Mouse (Mus musculus) MEL (cell line): ENCODE data around the gene Zbtb40. TPM values are rescaled to one million over a fixed set of nuclear protein-coding genes. Genes with fewer than 3 reads are reported as not detected.

Experiments used
- DNase-seq: peaks from one replicate; pipeline ENCODE4 v3.0.0; 2011; ENCODE audit warnings: low read depth, low spot score
- H3K27ac ChIP-seq: 2 replicates; pipeline ENCODE4 v1.5.1; 2012; ENCODE audit warnings: low read depth, mild to moderate bottlenecking, control low read depth, low read length, moderate library complexity; ENCODE audit not compliant: control insufficient read depth
- H3K27me3 ChIP-seq, 2 experiments: fragments of 150-350 bp in 1 of 2; sonication (generic) in 1 of 2; 2 replicates each; pipeline ENCODE4 v1.6.1; 2012; ENCODE audit warnings: low read length in 2 of 2, mild to moderate bottlenecking in 2 of 2, improper control_type of control experiment in 1 of 2, moderate library complexity in 1 of 2; ENCODE audit not compliant: insufficient read depth in 2 of 2, control insufficient read depth in 1 of 2
- H3K36me3 ChIP-seq, 2 experiments: 2 replicates each; pipeline ENCODE4 v1.6.1; 2012 to 2014; ENCODE audit warnings: low read length in 2 of 2, improper control_type of control experiment in 1 of 2, inconsistent platforms in 1 of 2, mild to moderate bottlenecking in 1 of 2; ENCODE audit not compliant: insufficient read depth in 2 of 2, control insufficient read depth in 1 of 2
- H3K4me1 ChIP-seq, 2 experiments: fragments of 150-350 bp in 1 of 2; sonication (generic) in 1 of 2; 2 replicates each; pipeline ENCODE4 v1.6.1; 2012; ENCODE audit warnings: low read length in 2 of 2, improper control_type of control experiment in 1 of 2, mild to moderate bottlenecking in 1 of 2; ENCODE audit not compliant: insufficient read depth in 2 of 2, control insufficient read depth in 1 of 2
- H3K4me3 ChIP-seq, 2 experiments: fragments of 150-350 bp in 1 of 2; sonication (generic) in 1 of 2; 2 replicates each; pipeline ENCODE4 v1.5.1; 2012; ENCODE audit warnings: low read depth in 2 of 2, low read length in 2 of 2, mild to moderate bottlenecking in 2 of 2, moderate library complexity in 2 of 2, control low read depth in 1 of 2, improper control_type of control experiment in 1 of 2; ENCODE audit not compliant: control insufficient read depth in 1 of 2, insufficient read depth in 1 of 2
- H3K79me2 ChIP-seq: 2 replicates; pipeline ENCODE4 v1.6.1; 2012; ENCODE audit warnings: mild to moderate bottlenecking, low read length, moderate library complexity; ENCODE audit not compliant: control insufficient read depth, poor library complexity, insufficient read depth
- H3K9ac ChIP-seq: 2 replicates; pipeline ENCODE4 v1.6.1; 2012; ENCODE audit warnings: low read depth, mild to moderate bottlenecking, control low read depth, low read length, moderate library complexity; ENCODE audit not compliant: control insufficient read depth, poor library complexity, severe bottlenecking
- H3K9me3 ChIP-seq: fragments of 150-350 bp; sonication (generic); replicated peaks from 2 replicates; pipeline ENCODE4 v1.6.1; 2012; ENCODE audit warnings: mild to moderate bottlenecking, low read length, improper control_type of control experiment, moderate library complexity; ENCODE audit not compliant: insufficient read depth
- BHLHE40 ChIP-seq: IDR thresholded peaks from 2 replicates; pipeline ENCODE4 v1.6.1; 2012; ENCODE audit warnings: low read depth, mild to moderate bottlenecking, inconsistent platforms, low read length, improper control_type of control experiment, borderline replicate concordance
- CHD1 ChIP-seq: IDR thresholded peaks from 2 replicates; pipeline ENCODE4 v1.6.1; 2012; ENCODE audit warnings: low read depth, mild to moderate bottlenecking, inconsistent platforms, low read length, improper control_type of control experiment
- CHD2 ChIP-seq: IDR thresholded peaks from 2 replicates; pipeline ENCODE4 v1.6.1; 2011; ENCODE audit warnings: low read length, improper control_type of control experiment
- CTCF ChIP-seq, 3 experiments: IDR thresholded peaks in 2 of 3; conservative IDR thresholded peaks in 1 of 3; 2 replicates each; pipeline ENCODE4 v1.5.1; 2011 to 2012; ENCODE audit warnings: low read length in 3 of 3, low read depth in 2 of 3, mild to moderate bottlenecking in 2 of 3, improper control_type of control experiment in 1 of 3, inconsistent platforms in 1 of 3, mixed read lengths in 1 of 3, moderate library complexity in 1 of 3; ENCODE audit not compliant: control insufficient read depth in 1 of 3, insufficient read depth in 1 of 3, poor library complexity in 1 of 3, severe bottlenecking in 1 of 3
- E2F4 ChIP-seq: IDR thresholded peaks from 2 replicates; pipeline ENCODE4 v1.6.1; 2011; ENCODE audit warnings: low read depth, low read length, improper control_type of control experiment, borderline replicate concordance
- ELF1 ChIP-seq: IDR thresholded peaks from 2 replicates; pipeline ENCODE4 v1.6.1; 2014; ENCODE audit warnings: low read depth, mild to moderate bottlenecking, inconsistent platforms, low read length, improper control_type of control experiment, moderate library complexity
- EP300 ChIP-seq, 2 experiments: IDR thresholded peaks; 2 replicates each; pipeline ENCODE4 v1.6.1; 2011; ENCODE audit warnings: improper control_type of control experiment in 2 of 2, low read length in 2 of 2, low read depth in 1 of 2, mild to moderate bottlenecking in 1 of 2
- ETS1 ChIP-seq: IDR thresholded peaks from 2 replicates; pipeline ENCODE4 v1.6.1; 2012; ENCODE audit warnings: low read depth, mild to moderate bottlenecking, inconsistent platforms, low read length, improper control_type of control experiment, moderate library complexity
- GABPA ChIP-seq: IDR thresholded peaks from 2 replicates; pipeline ENCODE4 v1.6.1; 2012; ENCODE audit warnings: low read depth, mild to moderate bottlenecking, inconsistent platforms, low read length, improper control_type of control experiment, moderate library complexity
- GATA1 ChIP-seq: IDR thresholded peaks from 2 replicates; pipeline ENCODE4 v1.6.1; 2011; ENCODE audit warnings: low read depth, low read length, improper control_type of control experiment
- HCFC1 ChIP-seq: IDR thresholded peaks from 2 replicates; pipeline ENCODE4 v1.6.1; 2012; ENCODE audit warnings: low read depth, mild to moderate bottlenecking, inconsistent platforms, low read length, improper control_type of control experiment, moderate library complexity
- JUND ChIP-seq: IDR thresholded peaks from 2 replicates; pipeline ENCODE4 v1.6.1; 2011; ENCODE audit warnings: low read depth, mild to moderate bottlenecking, improper control_type of control experiment, low read length
- KAT2A ChIP-seq: conservative IDR thresholded peaks from 2 replicates; pipeline ENCODE4 v1.6.1; 2012; ENCODE audit warnings: low read depth, low read length, improper control_type of control experiment, inconsistent platforms
- MAFK ChIP-seq: IDR thresholded peaks from 2 replicates; pipeline ENCODE4 v1.6.1; 2011; ENCODE audit warnings: low read depth, mild to moderate bottlenecking, low read length, improper control_type of control experiment, borderline replicate concordance
- MAX ChIP-seq: IDR thresholded peaks from 2 replicates; pipeline ENCODE4 v1.6.1; 2011; ENCODE audit warnings: low read length, improper control_type of control experiment
- MAZ ChIP-seq: IDR thresholded peaks from 2 replicates; pipeline ENCODE4 v1.6.1; 2012; ENCODE audit warnings: low read depth, mild to moderate bottlenecking, inconsistent platforms, low read length, improper control_type of control experiment
- MEF2A ChIP-seq: IDR thresholded peaks from 2 replicates; pipeline ENCODE4 v1.6.1; 2014; ENCODE audit warnings: low read depth, mild to moderate bottlenecking, inconsistent platforms, low read length, improper control_type of control experiment; ENCODE audit not compliant: poor library complexity, insufficient replicate concordance, severe bottlenecking; ENCODE audit errors: extremely low read depth
- MXI1 ChIP-seq: IDR thresholded peaks from 2 replicates; pipeline ENCODE4 v1.6.1; 2011; ENCODE audit warnings: mild to moderate bottlenecking, low read depth, low read length, improper control_type of control experiment
- MYB ChIP-seq: IDR thresholded peaks from 2 replicates; pipeline ENCODE4 v1.6.1; 2011; ENCODE audit warnings: mild to moderate bottlenecking, low read depth, low read length, improper control_type of control experiment
- MYC ChIP-seq: IDR thresholded peaks from 2 replicates; pipeline ENCODE4 v1.6.1; 2011; ENCODE audit warnings: low read depth, mild to moderate bottlenecking, low read length, improper control_type of control experiment, moderate library complexity
- NELFE ChIP-seq: IDR thresholded peaks from 2 replicates; pipeline ENCODE4 v1.6.1; 2011; ENCODE audit warnings: low read depth, low read length, improper control_type of control experiment
- NRF1 ChIP-seq: IDR thresholded peaks from 2 replicates; pipeline ENCODE4 v1.6.1; 2014; ENCODE audit warnings: low read depth, mild to moderate bottlenecking, inconsistent platforms, low read length, improper control_type of control experiment, moderate library complexity; ENCODE audit not compliant: poor library complexity, insufficient read depth, severe bottlenecking
- POLR2A ChIP-seq, 2 experiments: IDR thresholded peaks; 2 replicates each; pipeline ENCODE4 v1.6.1; 2011 to 2012; ENCODE audit warnings: low read length in 2 of 2, mild to moderate bottlenecking in 2 of 2, control low read depth in 1 of 2, improper control_type of control experiment in 1 of 2, low read depth in 1 of 2, moderate library complexity in 1 of 2; ENCODE audit not compliant: control insufficient read depth in 1 of 2, insufficient read depth in 1 of 2, poor library complexity in 1 of 2
- POLR2AphosphoS2 ChIP-seq: IDR thresholded peaks from 2 replicates; pipeline ENCODE4 v1.6.1; 2011; ENCODE audit warnings: low read length, improper control_type of control experiment
- POLR2AphosphoS5 ChIP-seq: IDR thresholded peaks from 2 replicates; pipeline ENCODE4 v1.6.1; 2012; ENCODE audit warnings: low read depth, borderline replicate concordance, mild to moderate bottlenecking, inconsistent platforms, low read length, moderate library complexity, mixed read lengths
- RAD21 ChIP-seq: IDR thresholded peaks from 2 replicates; pipeline ENCODE4 v1.6.1; 2011; ENCODE audit warnings: mild to moderate bottlenecking, low read depth, low read length, improper control_type of control experiment
- RCOR1 ChIP-seq: IDR thresholded peaks from 2 replicates; pipeline ENCODE4 v1.6.1; 2012; ENCODE audit warnings: low read depth, mild to moderate bottlenecking, inconsistent platforms, low read length, improper control_type of control experiment
- SIN3A ChIP-seq: IDR thresholded peaks from 2 replicates; pipeline ENCODE4 v1.6.1; 2012; ENCODE audit warnings: low read length, improper control_type of control experiment, inconsistent platforms
- SMC3 ChIP-seq: IDR thresholded peaks from 2 replicates; pipeline ENCODE4 v1.6.1; 2011; ENCODE audit warnings: low read depth, low read length, improper control_type of control experiment
- TAL1 ChIP-seq: IDR thresholded peaks from 2 replicates; pipeline ENCODE4 v1.6.1; 2012; ENCODE audit warnings: mild to moderate bottlenecking, inconsistent platforms, low read length, moderate library complexity, mixed read lengths
- TCF12 ChIP-seq: IDR thresholded peaks from 2 replicates; pipeline ENCODE4 v1.6.1; 2014; ENCODE audit warnings: low read depth, mild to moderate bottlenecking, inconsistent platforms, low read length, improper control_type of control experiment, moderate library complexity
- UBTF ChIP-seq: IDR thresholded peaks from 2 replicates; pipeline ENCODE4 v1.6.1; 2012; ENCODE audit warnings: low read depth, mild to moderate bottlenecking, inconsistent platforms, low read length, improper control_type of control experiment, moderate library complexity, borderline replicate concordance; ENCODE audit not compliant: insufficient read depth
- USF1 ChIP-seq: IDR thresholded peaks from 2 replicates; pipeline ENCODE4 v1.6.1; 2014; ENCODE audit warnings: low read depth, mild to moderate bottlenecking, inconsistent platforms, low read length, improper control_type of control experiment, moderate library complexity
- USF2 ChIP-seq, 2 experiments: IDR thresholded peaks; 2 replicates each; pipeline ENCODE4 v1.6.1; 2011 to 2012; ENCODE audit warnings: improper control_type of control experiment in 2 of 2, low read length in 2 of 2, borderline replicate concordance in 1 of 2, inconsistent platforms in 1 of 2, low read depth in 1 of 2, mild to moderate bottlenecking in 1 of 2; ENCODE audit not compliant: insufficient read depth in 1 of 2
- ZC3H11A ChIP-seq: IDR thresholded peaks from 2 replicates; pipeline ENCODE4 v1.6.1; 2012; ENCODE audit warnings: low read depth, mild to moderate bottlenecking, inconsistent platforms, low read length, improper control_type of control experiment
- ZKSCAN1 ChIP-seq: IDR thresholded peaks from 2 replicates; pipeline ENCODE4 v1.6.1; 2012; ENCODE audit warnings: low read depth, mild to moderate bottlenecking, inconsistent platforms, low read length, improper control_type of control experiment, moderate library complexity
- ZMIZ1 ChIP-seq: IDR thresholded peaks from 2 replicates; pipeline ENCODE4 v1.6.1; 2012; ENCODE audit warnings: low read depth, mild to moderate bottlenecking, inconsistent platforms, low read length, improper control_type of control experiment, moderate library complexity
- ZNF384 ChIP-seq: IDR thresholded peaks from 2 replicates; pipeline ENCODE4 v1.6.1; 2012; ENCODE audit warnings: low read depth, mild to moderate bottlenecking, inconsistent platforms, low read length, improper control_type of control experiment
- polyA plus RNA-seq, 2 experiments: library from polyadenylated mRNA; stranded (reverse) in 1 of 2; unstranded in 1 of 2; fragments of >175 nt in 1 of 2; fragments of >200 nt in 1 of 2; gene quantifications; 2 replicates each; pipeline versions ENCODE4 v1.2.1 to v1.2.4; 2012; ENCODE audit warnings: low replicate concordance in 2 of 2, low read depth in 1 of 2; ENCODE audit not compliant: insufficient read length in 2 of 2, insufficient read depth in 1 of 2, missing spikeins in 1 of 2
- total RNA-seq: library from RNA; depleted of rRNA; stranded (reverse); fragments of 300-350 nt; gene quantifications from 2 replicates; pipeline ENCODE4 v1.2.3, GENCODE M21; 2012

Zbtb40 gene
- total and polyA plus RNA-seq, 3 experiments, result 9.6 to 14.4 TPM; not detected in 1

DNA sequence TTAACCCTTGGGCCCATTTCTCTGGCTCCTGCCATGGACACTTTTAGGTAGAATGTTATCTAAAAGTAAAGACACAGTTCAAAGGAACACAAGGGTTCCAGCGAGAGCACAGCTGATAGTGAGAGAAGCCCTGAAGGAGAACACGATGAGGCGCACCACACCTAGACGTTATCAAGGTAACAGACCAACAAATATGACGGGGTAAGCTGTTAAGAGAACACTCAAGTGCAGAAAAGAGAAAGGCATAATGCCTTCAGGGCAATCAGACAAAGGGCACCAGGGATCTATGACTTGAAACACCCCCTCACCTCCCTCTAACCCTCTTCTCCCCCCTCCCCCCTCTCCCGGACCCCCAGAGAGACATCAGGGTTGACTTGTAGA is 33.1 kb downstream of the Zbtb40 start:
- peak; percentile 72 for DNase-seq
- Histone ChIP-seq H3K9me3 (no peaks in the 10 kb centered on the region), H3K4me3 (peak overlapping the region; percentile 23 to 37; a peak in 3 of 4 replicates), H3K27ac (peak overlapping the region; percentile 98), H3K4me1 (peaks cover 4 to 7% of the 10 kb centered on the region in 2 experiments), H3K36me3 (peaks cover 0 to 7% of the 10 kb centered on the region in 2 experiments; a peak in 2 of 4 replicates), H3K79me2 (no peaks in the 10 kb centered on the region), H3K9ac (0 out of 2 replicates have a peak overlapping the region, but pooled peaks have one; percentile 39), H3K27me3 (no peaks in the 10 kb centered on the region)
- TF ChIP-seq USF1 (no peak), BHLHE40 (no peak), GABPA (no peak), E2F4 (no peak), MEF2A (no peak), MAX (0 out of 2 replicates have a peak, but pooled peaks have one; percentile 13), TCF12 (peak; percentile 23; the same call in 1 of the 2 replicates), NRF1 (no peak), UBTF (no peak), SMC3 (no peak), EP300 (IDR thresholded peaks at IDR 0.05; ENCODE audit: low read depth in 1 of 2, low read length in 2 of 2) (peak in 1 of 2 experiments; percentile 37; a peak in 1 of 4 replicates), RAD21 (no peak), POLR2AphosphoS2 (no peak), ELF1 (no peak), JUND (no peak), ETS1 (peak; percentile 62), CHD1 (no peak; the same call in 1 of the 2 replicates), KAT2A (no peak), MYC (no peak), ZKSCAN1 (no peak), TAL1 (no peak), RCOR1 (no peak), NELFE (no peak), POLR2AphosphoS5 (no peak), ZNF384 (no peak), MAZ (no peak), SIN3A (no peak; the same call in 1 of the 2 replicates), ZMIZ1 (no peak), MAFK (no peak), POLR2A (IDR thresholded peaks at IDR 0.05; ENCODE audit: control insufficient read depth in 1 of 2, insufficient read depth in 1 of 2, low read depth in 1 of 2, low read length in 2 of 2, poor library complexity in 1 of 2) (no peak), MYB (no peak), GATA1 (peak; percentile 61), CHD2 (no peak), HCFC1 (no peak), CTCF (IDR thresholded peaks at IDR 0.05 in 2 of 3, conservative IDR thresholded peaks at IDR 0.05 in 1 of 3; ENCODE audit: control insufficient read depth in 1 of 3, insufficient read depth in 1 of 3, low read depth in 2 of 3, low read length in 3 of 3, poor library complexity in 1 of 3, severe bottlenecking in 1 of 3) (no peak), USF2 (IDR thresholded peaks at IDR 0.05; ENCODE audit: borderline replicate concordance in 1 of 2, insufficient read depth in 1 of 2, low read depth in 1 of 2, low read length in 2 of 2) (no peak), ZC3H11A (no peak), MXI1 (no peak)
